Comparison of ENCODE assay signal across 13 mouse cellular contexts in genomic region chr16:24296790-24297189, GRCm38 (mm10).
"Had no signal": no experiment of that assay in that cellular context is flagged by ENCODE, and none has a peak within 500 bp of the region (broad histone marks: within the 10 kb centered on the region; RNA-seq: fewer than 3 reads in every experiment).

No protein-coding gene starts in this region.

- H3K4me2 ChIP-seq: limb, embryonic 15.5 days; neural tube, embryonic 15.5 days had no signal

- H3K27ac ChIP-seq: limb, embryonic 15.5 days; neural tube, embryonic 15.5 days had no signal

- DNase-seq: kidney, postnatal 25 days; layer of hippocampus, adult 9-11 months; layer of hippocampus, postnatal 36 days; lung, adult 18-20 months; lung, postnatal 36 days; midbrain, embryonic 14.5 days; right cerebral cortex, adult 18-20 months; right cerebral cortex, postnatal 25 days; thymus, adult 18-20 months; thymus, postnatal 14 days had no signal

- H3K9ac ChIP-seq: limb, embryonic 15.5 days; neural tube, embryonic 15.5 days had no signal

- H3K36me3 ChIP-seq: limb, embryonic 15.5 days; neural tube, embryonic 15.5 days had no signal

- H3K4me1 ChIP-seq: limb, embryonic 15.5 days; neural tube, embryonic 15.5 days had no signal

- H3K9me3 ChIP-seq: limb, embryonic 15.5 days; neural tube, embryonic 15.5 days had no signal

- H3K27me3 ChIP-seq: limb, embryonic 15.5 days; neural tube, embryonic 15.5 days had no signal

- H3K4me3 ChIP-seq: limb, embryonic 15.5 days; myocyte; neural tube, embryonic 15.5 days had no signal
